Mouse (Mus musculus) heart, adult 18-20 months (tissue): ENCODE data around the gene Vmn2r116. TPM values are rescaled to one million over a fixed set of nuclear protein-coding genes. Genes with fewer than 3 reads are reported as not detected.
"Not testable (repeated sequence)": the region's sequence is repeated elsewhere in the genome, so short reads cannot be mapped to it uniquely, and the experiment has no call there.

Experiments
- DNase-seq, 2 experiments: peaks; one replicate each; pipeline ENCODE4 v3.0.0; 2021 to 2022; ENCODE audit warnings: mixed read lengths in 1 of 2
- long read RNA-seq, 2 experiments: library from polyadenylated mRNA; stranded (forward); transcript quantifications; one replicate each; pipeline ENCODE4 v2.0.0; 2021
- total RNA-seq, 2 experiments: library from RNA; stranded (reverse); gene quantifications; 2 replicates each; pipeline ENCODE4 v1.2.3; 2021

Gene Vmn2r116
- total RNA-seq = not detected
- long read RNA-seq, experiment 1 = 0 reads
- long read RNA-seq, experiment 2 = 0 reads

GRCm38 (mm10) chr17:23384304-23384703 is at the start of gene Vmn2r116:
Gene Vmn2r116 (plus strand): TSS chr17:23384604.
- not testable (repeated sequence) for DNase-seq

- not testable (repeated sequence) for DNase-seq
Measured at GRCm38 (mm10) chr17:23343441-23343840, 41.0 kb upstream of the Vmn2r116 start, which contains the start of gene Vmn2r115. Gene Vmn2r115 (plus strand): TSS chr17:23343741.

- DNase-seq = no peak
Measured at GRCm38 (mm10) chr17:23351644-23352043, 32.8 kb upstream of the Vmn2r116 start.

- no peak for DNase-seq
Measured at GRCm38 (mm10) chr17:23433150-23433679, 48.8 kb downstream of the Vmn2r116 start.

Other genes with a start within 250 kb of the Vmn2r116 start
- gene Zfp40, start 191.4 kb upstream of the Vmn2r116 start, total RNA-seq = 1 to 10 TPM; 3.1 to 3.4 TPM
- gene Vmn2r114, start 72.1 kb upstream of the Vmn2r116 start, total RNA-seq = not detected
- not detected for gene Vmn2r115, start 40.9 kb upstream of the Vmn2r116 start, total RNA-seq
- not detected for gene Vmn2r117, start 95.1 kb downstream of the Vmn2r116 start, total RNA-seq
- gene Zfp213, start 179.6 kb downstream of the Vmn2r116 start, total RNA-seq = 1 to 10 TPM; 6.2 to 7.3 TPM
- 1 to 10 TPM; 2.2 to 3.1 TPM for gene Zfp13, start 214.9 kb downstream of the Vmn2r116 start, total RNA-seq
- not detected for gene Zscan10, start 216.3 kb downstream of the Vmn2r116 start, total RNA-seq